Mouse (Mus musculus): ENCODE results near the gene Sfi1. TPM values are rescaled to one million over a fixed set of nuclear protein-coding genes. Genes with fewer than 3 reads are reported as not detected.
"Not testable (repeated sequence)": the region's sequence is repeated elsewhere in the genome, so short reads cannot be mapped to it uniquely, and the experiment has no call there.

The Sfi1 gene
- polyA plus RNA-seq, 1 experiment from 2014 or later: 17.2 TPM

- Histone ChIP-seq H3K4me2 (no peak overlapping the region), H3K36me3 (peaks cover 9% of the 10 kb centered on the region; the same call in 1 of the 2 replicates), H3K4me1 (replicated peaks) (no peaks in the 10 kb centered on the region), H3K4me3 (no peak overlapping the region), H3K27me3 (no peaks in the 10 kb centered on the region), H3K9ac (no peak overlapping the region), H3K9me3 (peaks cover 45% of the 10 kb centered on the region), H3K27ac (replicated peaks) (no peak overlapping the region)
- ATAC-seq (ENCODE audit: low FRiP score, low read depth): no peak
- 85% methylated on average over 3 of the region's 3 CpGs for WGBS
Observed at GRCm38 (mm10) chr11:3106154-3106553, 87.1 kb downstream of the Sfi1 start.

- 91% methylated on average over 21 of the region's 21 CpGs for WGBS
- no peaks in the 10 kb centered on the region for H3K27me3 ChIP-seq
- no peak overlapping the region for H3K4me2 ChIP-seq
- H3K9ac ChIP-seq: no peak overlapping the region
- peaks cover 9% of the 10 kb centered on the region; the same call in 1 of the 2 replicates for H3K36me3 ChIP-seq
- peaks cover 44% of the 10 kb centered on the region for H3K9me3 ChIP-seq
- no peaks in the 10 kb centered on the region for H3K4me1 ChIP-seq (replicated peaks)
- H3K4me3 ChIP-seq: no peak overlapping the region
- ATAC-seq (ENCODE audit: low FRiP score, low read depth): no peak
- no peak overlapping the region for H3K27ac ChIP-seq (replicated peaks)
Observed at GRCm38 (mm10) chr11:3105261-3105731, 88.0 kb downstream of the Sfi1 start.

GRCm38 (mm10) chr11:3104501-3105260, 88.6 kb downstream of the Sfi1 start:
- not testable (repeated sequence) for H3K4me3 ChIP-seq; H3K27me3 ChIP-seq; H3K9ac ChIP-seq; H3K36me3 ChIP-seq; ATAC-seq (ENCODE audit: low FRiP score, low read depth); H3K4me2 ChIP-seq; H3K27ac ChIP-seq (replicated peaks); H3K4me1 ChIP-seq (replicated peaks)
- 86% methylated on average over 20 of the region's 20 CpGs for WGBS
- H3K9me3 ChIP-seq: peaks cover 50% of the 10 kb centered on the region

GRCm38 (mm10) chr11:3103619-3104164, 89.6 kb downstream of the Sfi1 start:
- Histone ChIP-seq H3K27me3 (no peaks in the 10 kb centered on the region), H3K4me2 (no peak overlapping the region), H3K36me3 (peaks cover 9% of the 10 kb centered on the region; the same call in 1 of the 2 replicates), H3K9ac (no peak overlapping the region), H3K9me3 (peaks cover 50% of the 10 kb centered on the region), H3K4me1 (replicated peaks) (no peaks in the 10 kb centered on the region), H3K4me3 (no peak overlapping the region), H3K27ac (replicated peaks) (no peak overlapping the region)
- WGBS: 69% methylated on average over 7 of the region's 7 CpGs
- no peak for ATAC-seq (ENCODE audit: low FRiP score, low read depth)

- H3K4me2 ChIP-seq; H3K36me3 ChIP-seq; ATAC-seq (ENCODE audit: low FRiP score, low read depth); H3K4me1 ChIP-seq (replicated peaks); H3K4me3 ChIP-seq; H3K27me3 ChIP-seq; H3K27ac ChIP-seq (replicated peaks); H3K9ac ChIP-seq: not testable (repeated sequence)
- 75% methylated on average over 7 of the region's 7 CpGs for WGBS
- peaks cover 46% of the 10 kb centered on the region for H3K9me3 ChIP-seq
Observed at GRCm38 (mm10) chr11:3102626-3103025, 90.6 kb downstream of the Sfi1 start.

GRCm38 (mm10) chr11:3101875-3102494, 91.3 kb downstream of the Sfi1 start:
- Histone ChIP-seq H3K4me1 (replicated peaks) (no peaks in the 10 kb centered on the region), H3K36me3 (peaks cover 9% of the 10 kb centered on the region; the same call in 1 of the 2 replicates), H3K4me3 (no peak overlapping the region), H3K9me3 (peaks cover 46% of the 10 kb centered on the region), H3K27ac (replicated peaks) (no peak overlapping the region), H3K9ac (no peak overlapping the region), H3K4me2 (no peak overlapping the region), H3K27me3 (no peaks in the 10 kb centered on the region)
- no peak for ATAC-seq (ENCODE audit: low FRiP score, low read depth)
- 70% methylated on average over 10 of the region's 10 CpGs for WGBS

- no peak for ATAC-seq (ENCODE audit: low FRiP score, low read depth)
- Histone ChIP-seq H3K4me2 (no peak overlapping the region), H3K4me3 (no peak overlapping the region), H3K27me3 (no peaks in the 10 kb centered on the region), H3K9me3 (peaks cover 46% of the 10 kb centered on the region), H3K9ac (no peak overlapping the region), H3K4me1 (replicated peaks) (no peaks in the 10 kb centered on the region), H3K36me3 (peaks cover 9% of the 10 kb centered on the region; the same call in 1 of the 2 replicates), H3K27ac (replicated peaks) (no peak overlapping the region)
- 77% methylated on average over 25 of the region's 25 CpGs for WGBS
Observed at GRCm38 (mm10) chr11:3101072-3101874, 92.0 kb downstream of the Sfi1 start.

GRCm38 (mm10) chr11:3100066-3100645, 93.1 kb downstream of the Sfi1 start:
- not testable (repeated sequence) for H3K4me2 ChIP-seq; H3K36me3 ChIP-seq; H3K27me3 ChIP-seq; H3K9ac ChIP-seq; H3K27ac ChIP-seq (replicated peaks); ATAC-seq (ENCODE audit: low FRiP score, low read depth); H3K4me3 ChIP-seq; H3K4me1 ChIP-seq (replicated peaks)
- H3K9me3 ChIP-seq: peaks cover 43% of the 10 kb centered on the region
- WGBS: 78% methylated on average over 12 of the region's 12 CpGs

Other genes starting within 250 kb of the Sfi1 start
- 53.5 and 58.9 TPM in 2 replicates for gene Eif4enif1, start 8.9 kb upstream of the Sfi1 start, polyA plus RNA-seq (2015; fragmentation: Nextera tagmentation; extraction: Ambion mirVana)
- 205 and 207 TPM in 2 replicates for gene Drg1, start 73.0 kb upstream of the Sfi1 start, polyA plus RNA-seq (2015; fragmentation: Nextera tagmentation; extraction: Ambion mirVana)
- gene Patz1, start 95.4 kb upstream of the Sfi1 start, polyA plus RNA-seq (2015; fragmentation: Nextera tagmentation; extraction: Ambion mirVana): 51.9 and 54.3 TPM in 2 replicates
- 26.1 and 26.3 TPM in 2 replicates for gene Pik3ip1, start 136.9 kb upstream of the Sfi1 start, polyA plus RNA-seq (2015; fragmentation: Nextera tagmentation; extraction: Ambion mirVana)
- gene Limk2, start 215.7 kb upstream of the Sfi1 start, polyA plus RNA-seq (2015; fragmentation: Nextera tagmentation; extraction: Ambion mirVana): 148 and 158 TPM in 2 replicates